In the genomic region with DNA sequence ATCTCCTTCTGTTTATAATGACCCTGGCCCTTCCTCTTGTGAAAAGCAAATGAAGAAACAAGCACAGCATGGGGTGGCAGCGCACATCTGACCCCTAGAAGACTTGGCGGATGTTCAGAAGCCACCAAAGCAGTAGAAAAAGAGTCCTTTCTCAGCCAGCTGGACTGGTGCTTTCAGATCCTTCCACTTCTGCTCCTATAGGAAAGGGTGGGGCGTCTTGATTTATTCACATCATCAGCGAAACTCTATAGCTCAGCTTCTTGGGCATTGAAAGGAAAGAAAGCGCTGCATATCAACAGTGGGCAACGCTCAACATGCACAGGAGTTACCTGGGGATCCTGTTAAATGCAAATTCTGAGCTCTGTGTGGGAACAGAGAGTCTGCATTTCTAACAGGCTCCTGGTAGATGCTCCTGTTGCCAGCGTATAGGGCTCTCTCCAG, we compare ENCODE assay signal across 9 mouse cellular contexts.
DNase-seq lines count a peak whose midpoint lies in the region; ATAC-seq and TF ChIP-seq lines count a peak whose summit lies in the region.
"Had no signal": no experiment of that assay in that cellular context is flagged by ENCODE, and none has a peak within 500 bp of the region (broad histone marks: within the 10 kb centered on the region; RNA-seq: fewer than 3 reads in every experiment).

No protein-coding gene starts in this region.

- ATAC-seq in lung, embryonic 16.5 days (ENCODE audit: low read depth) = peak; percentile 85
- peak; percentile 70; the same call in 1 of the 2 replicates for ATAC-seq in forebrain, embryonic 15.5 days (replicated peaks)
- peak; percentile 60 for ATAC-seq in midbrain, embryonic 11.5 days (ENCODE audit: low FRiP score)
- no peak for ATAC-seq in monocyte, adult 5-6 weeks (replicated peaks; ENCODE audit: insufficient number of reproducible peaks, low FRiP score, low TSS enrichment, poor library complexity, severe bottlenecking)

- H3K4me2 ChIP-seq in lung, embryonic 16.5 days (ENCODE audit: low read depth, low read length) = peak overlapping the region; percentile 32; the same call in 1 of the 2 replicates
- H3K4me2 ChIP-seq in forebrain, embryonic 15.5 days (replicated peaks) = peak overlapping the region; percentile 14
- H3K4me2 ChIP-seq in midbrain, embryonic 11.5 days = no peak overlapping the region

- H3K9me3 ChIP-seq in lung, embryonic 16.5 days (ENCODE audit: control insufficient read depth, low read length) = no peaks in the 10 kb centered on the region
- no peaks in the 10 kb centered on the region for H3K9me3 ChIP-seq in forebrain, embryonic 15.5 days
- H3K9me3 ChIP-seq in midbrain, embryonic 11.5 days (ENCODE audit: control insufficient read depth, low read length) = no peaks in the 10 kb centered on the region

- no peak overlapping the region for H3K4me3 ChIP-seq in lung, embryonic 16.5 days (ENCODE audit: low read length)
- H3K4me3 ChIP-seq in lung, adult 2 months (replicated peaks; ENCODE audit: extremely low read depth, low read depth, low read length) = no peak overlapping the region
- no peak overlapping the region for H3K4me3 ChIP-seq in forebrain, embryonic 15.5 days
- no peak overlapping the region for H3K4me3 ChIP-seq in midbrain, embryonic 11.5 days (ENCODE audit: low read depth, low read length)
- no peak overlapping the region for H3K4me3 ChIP-seq in cerebellum, adult 2 months (replicated peaks; ENCODE audit: insufficient read depth, low read depth, low read length)

- no peak for DNase-seq in lung, adult 2 months
- DNase-seq in midbrain, embryonic 11.5 days (ENCODE audit: low spot score, missing footprints) = no peak
- no peak for DNase-seq in testis, postnatal 14 days (ENCODE audit: low spot score)
- no peak for DNase-seq in cerebellum, adult 2 months
- DNase-seq: cerebellum, adult 18-20 months; thymus, postnatal 14 days had no signal

- no peaks in the 10 kb centered on the region for H3K27me3 ChIP-seq in lung, embryonic 16.5 days (ENCODE audit: control insufficient read depth, insufficient read depth, low read depth, low read length)
- no peaks in the 10 kb centered on the region for H3K27me3 ChIP-seq in forebrain, embryonic 15.5 days
- H3K27me3 ChIP-seq in midbrain, embryonic 11.5 days (ENCODE audit: control insufficient read depth, insufficient read depth, low read length) = no peaks in the 10 kb centered on the region
- H3K27me3 ChIP-seq in cerebellum, adult 2 months (ENCODE audit: control insufficient read depth, insufficient read depth, low read length) = no peaks in the 10 kb centered on the region

- no peaks in the 10 kb centered on the region for H3K36me3 ChIP-seq in lung, embryonic 16.5 days (ENCODE audit: control insufficient read depth, insufficient read depth, low read length)
- H3K36me3 ChIP-seq in forebrain, embryonic 15.5 days = no peaks in the 10 kb centered on the region
- H3K36me3 ChIP-seq in midbrain, embryonic 11.5 days (ENCODE audit: control insufficient read depth, insufficient read depth, low read length) = no peaks in the 10 kb centered on the region

- no peak for TF ChIP-seq CTCF in lung, adult 2 months (IDR thresholded peaks at IDR 0.05; ENCODE audit: insufficient read depth, low read length)
- TF ChIP-seq CTCF in cerebellum, adult 2 months (IDR thresholded peaks at IDR 0.05; ENCODE audit: borderline replicate concordance, insufficient read depth, low read depth, low read length) = no peak

- WGBS in lung, embryonic 16.5 days = 20% methylated on average over 7 of the region's 7 CpGs
- 22% methylated on average over 7 of the region's 7 CpGs for WGBS in lung, adult 2 months
- 1% methylated on average over 7 of the region's 7 CpGs for WGBS in forebrain, embryonic 15.5 days
- whole genome bisulfite sequencing in midbrain, embryonic 11.5 days = 13% methylated on average over 7 of the region's 7 CpGs
- WGBS in cerebellum, adult 2 months = 10% methylated on average over 7 of the region's 7 CpGs

- peaks cover 2% of the 10 kb centered on the region; the same call in 1 of the 2 replicates for H3K4me1 ChIP-seq in lung, embryonic 16.5 days (replicated peaks; ENCODE audit: control insufficient read depth, insufficient read depth, low read length)
- H3K4me1 ChIP-seq in lung, adult 2 months (ENCODE audit: control insufficient read depth, insufficient read depth, low read length) = no peaks in the 10 kb centered on the region
- peaks cover 6% of the 10 kb centered on the region for H3K4me1 ChIP-seq in forebrain, embryonic 15.5 days
- H3K4me1 ChIP-seq in midbrain, embryonic 11.5 days (ENCODE audit: control insufficient read depth, insufficient read depth, low read length) = peaks cover 6% of the 10 kb centered on the region
- H3K4me1 ChIP-seq in cerebellum, adult 2 months (ENCODE audit: control insufficient read depth, insufficient read depth, low read length) = no peaks in the 10 kb centered on the region

- no peak overlapping the region for H3K27ac ChIP-seq in lung, embryonic 16.5 days (ENCODE audit: low read length)
- no peak overlapping the region for H3K27ac ChIP-seq in forebrain, embryonic 15.5 days (replicated peaks)
- no peak overlapping the region for H3K27ac ChIP-seq in midbrain, embryonic 11.5 days (ENCODE audit: low read depth, low read length)
- H3K27ac ChIP-seq in cerebellum, adult 2 months (ENCODE audit: insufficient read depth, low read length) = no peak overlapping the region

- TF ChIP-seq POLR2A in lung, adult 2 months (IDR thresholded peaks at IDR 0.05; ENCODE audit: borderline replicate concordance, extremely low read depth, low read depth, low read length) = no peak
- no peak for TF ChIP-seq POLR2A in cerebellum, adult 2 months (IDR thresholded peaks at IDR 0.05; ENCODE audit: borderline replicate concordance, insufficient read depth, low read length)

- no peak overlapping the region for H3K9ac ChIP-seq in lung, embryonic 16.5 days (ENCODE audit: low read length)
- H3K9ac ChIP-seq in forebrain, embryonic 15.5 days (replicated peaks) = no peak overlapping the region
- H3K9ac ChIP-seq in midbrain, embryonic 11.5 days (ENCODE audit: low read length) = no peak overlapping the region
